Mouse (Mus musculus) left cerebral cortex, postnatal 10 days (tissue): ENCODE data around the gene Nit1. TPM values are rescaled to one million over a fixed set of nuclear protein-coding genes. Genes with fewer than 3 reads are reported as not detected.
"Not testable (repeated sequence)": the region's sequence is repeated elsewhere in the genome, so short reads cannot be mapped to it uniquely, and the experiment has no call there.

ENCODE experiments used
- DNase-seq, 2 experiments: peaks; one replicate each; pipeline ENCODE4 v3.0.0; 2021 to 2022; ENCODE audit warnings: low spot score in 2 of 2, mixed read lengths in 1 of 2; ENCODE audit errors: extremely low spot score in 1 of 2
- intact Hi-C: fragments of 180-260 bp; cut with DNase I; formaldehyde crosslinking; loops from one replicate; pipeline ENCODE4 v1.15.1; 2025
- total RNA-seq, 2 experiments: library from RNA; stranded (reverse); gene quantifications; 2 replicates each; pipeline ENCODE4 v1.2.3; 2021

The Nit1 gene
- total RNA-seq, 2 experiments from 2014 or later, result 38.5 to 41.0 TPM

DNA sequence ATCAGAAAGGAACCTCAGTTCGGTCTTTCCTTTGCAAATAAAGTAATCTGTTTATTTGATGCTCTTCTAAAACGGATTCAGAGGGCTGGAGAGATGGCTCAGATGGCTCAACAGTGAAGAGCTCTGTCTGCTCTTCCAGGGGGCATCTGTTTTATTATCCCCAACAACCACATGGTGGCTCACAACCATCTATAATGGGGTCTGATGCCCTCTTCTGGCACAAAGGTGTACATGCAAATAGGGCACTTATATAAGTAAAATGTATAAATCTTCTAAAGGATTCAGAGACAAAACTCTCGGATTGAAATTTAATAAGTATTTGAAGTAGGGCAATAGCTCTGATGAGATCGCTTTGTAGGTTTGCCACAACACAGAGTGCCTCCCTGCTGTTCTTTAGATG lies 13.0 kb upstream of the Nit1 start:
- DNase-seq, result no peak
- intact Hi-C loops, result loop anchor here (5.0 kb wide), 1 partner anchor 36 kb away; no protein-coding TSS in a partner anchor

DNA sequence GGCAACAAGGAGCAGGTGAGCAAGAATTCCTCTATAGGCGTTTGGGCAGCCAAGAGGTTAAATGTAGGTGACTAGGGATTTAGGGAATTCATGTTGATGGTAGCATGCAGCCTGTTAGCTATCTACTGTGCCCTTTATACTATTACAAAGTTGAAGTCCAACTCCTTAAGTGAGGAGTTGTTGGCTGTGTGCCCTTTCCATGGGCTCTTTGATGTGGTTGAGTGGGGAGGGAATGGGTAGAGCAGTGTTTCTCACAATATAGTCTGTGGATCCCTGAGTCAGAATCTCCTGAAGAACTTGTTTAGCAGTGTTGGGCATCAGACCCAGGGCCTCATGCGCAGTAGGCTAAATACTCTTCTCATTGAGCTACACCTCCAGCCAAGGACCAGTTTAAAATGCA lies 11.4 kb upstream of the Nit1 start:
- intact Hi-C loops, result loop anchor here (5.0 kb wide), 1 partner anchor 35 kb away; no protein-coding TSS in a partner anchor
- DNase-seq, result no peak

DNA sequence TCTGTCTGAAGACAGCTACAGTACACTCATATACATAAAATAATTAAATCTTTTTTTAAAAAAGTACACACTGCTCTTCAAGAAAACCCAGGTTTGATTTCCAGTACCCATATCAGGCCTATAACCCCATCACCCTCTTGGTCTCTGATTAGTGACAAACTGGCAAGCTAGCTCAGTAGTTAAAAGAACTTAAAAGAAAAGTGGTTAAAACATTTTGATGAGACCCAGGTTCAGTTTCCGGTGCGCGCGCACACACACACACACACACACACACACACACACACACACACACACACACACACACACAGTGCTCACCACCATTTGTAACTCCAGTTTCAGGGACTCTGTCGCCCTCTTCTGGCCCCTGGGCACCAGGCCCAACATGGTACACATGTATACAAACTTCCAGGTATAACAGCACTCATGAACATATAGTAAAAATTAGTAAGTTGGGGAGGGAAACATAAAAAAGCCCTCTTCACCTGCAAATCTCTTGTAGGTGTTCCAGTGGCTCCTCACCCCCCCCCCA lies 10.4 kb upstream of the Nit1 start:
- no peak for DNase-seq
- intact Hi-C loops, result loop anchor here (5.0 kb wide), 1 partner anchor 34 kb away; no protein-coding TSS in a partner anchor

DNA sequence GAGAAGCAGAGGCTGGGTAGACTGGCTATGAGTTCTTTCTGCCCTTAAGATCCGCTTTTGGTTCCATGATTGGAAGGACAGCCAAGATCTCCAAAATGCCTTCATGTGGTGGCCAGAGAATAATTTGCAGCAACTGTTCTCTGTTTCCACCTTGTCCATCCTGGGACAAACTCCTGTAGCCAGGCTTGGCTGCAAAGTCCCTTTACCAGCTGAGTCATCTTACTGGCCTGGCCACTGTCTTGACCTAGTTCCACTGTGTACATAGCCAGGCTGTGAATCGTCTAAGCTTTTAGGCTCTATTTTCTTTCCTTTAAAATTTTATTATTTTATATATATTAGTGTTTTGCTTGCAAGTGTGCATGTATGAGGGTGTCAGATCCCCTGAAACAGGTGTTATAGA lies 3.8 kb upstream of the Nit1 start:
- intact Hi-C loops, result no loop called here
- no peak for DNase-seq

DNA sequence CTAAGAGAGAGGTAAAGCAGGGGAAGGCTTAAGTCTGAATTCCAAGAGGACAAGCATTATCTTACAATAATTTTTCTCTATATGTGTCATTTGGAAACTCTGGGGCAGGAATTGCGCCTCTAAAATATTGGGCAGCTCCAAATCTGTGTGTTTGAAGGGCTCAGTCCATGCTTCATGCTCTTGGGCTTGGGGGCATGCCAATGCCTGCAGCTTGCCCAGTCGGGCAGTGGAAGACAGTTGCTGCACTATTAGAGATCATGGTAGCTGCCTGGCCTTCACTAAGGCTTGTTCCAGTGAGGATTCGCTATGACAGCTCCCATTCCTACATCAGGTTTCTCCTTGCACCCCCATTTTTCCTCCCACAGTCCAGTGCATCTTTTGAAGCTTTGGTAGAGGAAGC lies 3.2 kb upstream of the Nit1 start:
- intact Hi-C loops, result no loop called here
- no peak for DNase-seq

DNA sequence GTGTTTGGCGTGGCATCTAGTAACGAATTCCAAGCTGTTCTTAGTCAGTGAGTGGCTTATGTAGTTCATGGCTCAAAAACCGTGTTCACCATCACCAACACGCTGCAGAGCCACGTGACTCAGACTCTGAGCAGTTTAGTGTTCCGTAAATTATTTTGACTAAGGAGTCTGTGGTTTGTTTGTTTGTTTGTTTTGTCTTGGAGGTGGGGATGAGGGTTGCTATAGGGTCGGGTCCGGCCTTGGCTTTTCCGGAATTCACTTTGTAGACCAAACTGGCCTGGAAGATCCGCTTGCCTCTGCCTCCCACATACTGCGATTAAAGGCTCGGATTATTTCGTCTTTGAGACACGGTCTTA lies 627 bp upstream of the Nit1 start:
- DNase-seq, result no peak
- intact Hi-C loops, result no loop called here

DNA sequence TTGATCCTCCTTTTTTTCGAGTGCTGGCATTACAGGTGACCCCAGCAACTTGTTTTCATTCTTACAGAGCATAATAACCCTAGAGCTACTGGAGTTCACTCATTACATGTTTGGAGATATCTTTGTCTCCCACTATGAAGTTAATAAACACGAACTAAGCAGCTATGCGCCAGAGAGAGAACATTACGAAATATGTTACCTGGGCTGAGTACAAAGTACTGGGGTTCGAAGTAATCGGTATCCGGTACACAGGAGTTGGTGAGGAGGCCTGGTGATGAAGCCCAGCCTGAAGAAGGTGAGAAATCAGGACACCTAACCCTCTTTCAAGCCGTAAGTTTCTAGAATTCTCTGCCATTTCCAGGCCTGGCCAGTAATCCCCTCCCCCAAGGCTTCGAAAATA lies 731 bp downstream of the Nit1 start:
- intact Hi-C loops, result no loop called here
- DNase-seq, result no peak

DNA sequence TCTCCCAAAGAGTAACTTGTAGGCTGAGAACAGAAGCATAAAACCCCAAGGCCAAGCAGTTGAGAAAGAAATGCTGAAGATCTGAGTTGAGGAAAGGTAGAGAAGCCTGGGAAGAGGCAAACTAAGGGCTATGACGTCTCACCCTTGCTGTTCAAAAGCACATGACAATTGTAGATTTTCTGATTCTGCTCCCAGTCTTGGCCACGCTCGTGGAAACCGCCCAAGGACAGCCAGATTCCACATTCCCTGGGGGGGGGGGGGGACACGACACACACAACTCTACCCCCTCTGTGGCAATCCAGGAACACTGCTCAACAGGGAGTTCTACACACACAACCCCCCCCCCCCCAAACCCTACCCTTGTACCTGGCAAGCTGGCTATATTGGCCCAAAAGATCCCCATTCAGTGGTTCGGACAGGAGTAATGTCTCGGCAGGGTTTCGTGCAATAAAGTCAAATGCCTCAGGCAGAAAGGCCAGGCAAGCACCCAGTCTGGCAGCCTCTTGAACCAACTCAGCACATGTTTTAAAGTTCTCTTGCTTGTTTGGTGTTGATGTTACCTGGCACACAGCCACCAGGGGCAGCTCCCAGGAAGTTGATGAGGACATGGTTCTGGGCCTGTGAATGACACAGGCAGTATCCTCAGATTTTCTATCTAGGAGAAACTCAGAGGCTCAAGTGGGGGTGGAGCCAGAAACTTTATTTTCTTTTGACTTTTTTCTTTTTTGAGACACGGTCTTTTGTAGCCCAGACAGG lies 1.3 kb downstream of the Nit1 start:
- peak in 1 of 2 experiments; percentile 58 for DNase-seq
- intact Hi-C loops, result no loop called here

DNA sequence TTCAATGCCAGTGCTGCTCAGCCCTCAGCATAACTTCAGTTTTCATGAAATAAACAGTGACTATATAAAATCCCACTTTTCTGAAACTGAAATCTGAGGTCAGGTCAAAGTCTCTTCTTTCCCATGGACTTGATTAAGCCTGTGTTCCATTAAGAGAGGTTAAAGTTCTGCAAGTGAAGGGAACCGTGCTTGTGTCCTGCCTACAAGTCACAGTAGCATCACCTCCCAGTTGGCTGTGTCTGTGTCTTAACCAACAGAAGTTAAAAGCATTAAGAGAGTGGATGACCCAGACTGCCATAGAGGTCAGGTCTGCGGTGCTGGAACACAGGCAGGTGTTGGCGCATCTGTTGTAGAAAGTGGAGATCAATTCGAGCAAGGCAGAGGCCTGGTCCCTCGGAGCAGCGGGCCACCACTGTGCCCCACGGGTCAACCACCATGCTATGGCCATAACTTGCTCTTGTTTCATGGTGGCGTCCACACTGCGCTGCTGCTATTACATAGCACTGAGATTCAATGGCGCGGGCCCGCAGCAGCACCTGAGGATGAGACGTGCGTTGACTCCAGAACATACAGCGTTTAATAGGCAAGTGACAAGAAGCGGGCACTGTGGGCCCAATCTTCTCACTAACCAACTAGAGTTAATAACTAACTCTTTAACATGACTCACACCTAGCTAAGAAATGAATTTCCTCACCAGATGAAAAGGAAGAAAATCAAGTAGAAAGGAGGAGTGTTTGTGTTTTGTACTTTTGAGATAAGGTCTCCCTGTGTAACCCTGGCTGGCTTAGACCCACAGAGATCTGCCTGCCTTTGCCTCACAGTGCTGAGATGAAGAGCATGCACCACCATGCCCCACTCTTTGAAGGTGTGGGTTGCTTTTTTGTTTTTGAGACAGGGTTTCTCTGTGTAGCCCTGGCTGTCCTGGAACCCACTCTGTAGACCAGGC lies 2.9 kb downstream of the Nit1 start:
- DNase-seq, result no peak
- intact Hi-C loops, result no loop called here

DNA sequence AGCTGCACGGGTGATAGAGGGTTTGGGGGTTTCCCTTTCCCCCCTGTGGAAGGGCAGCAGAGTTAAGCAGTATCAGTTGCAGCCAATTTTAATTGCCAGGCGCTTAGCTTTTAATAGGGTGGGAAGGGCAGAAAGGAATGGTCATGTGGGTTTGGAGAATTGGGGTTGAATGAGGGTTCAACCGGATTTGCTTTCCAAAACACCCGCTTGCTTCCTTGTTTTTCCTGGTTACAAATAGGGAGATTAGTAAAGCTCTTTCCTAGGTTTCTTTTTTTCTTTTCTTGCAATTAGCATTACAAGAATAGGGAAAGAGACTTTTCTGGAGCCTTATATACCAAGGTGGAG lies 15.3 kb downstream of the Nit1 start:
- no peak for DNase-seq
- intact Hi-C loops, result no loop called here

DNA sequence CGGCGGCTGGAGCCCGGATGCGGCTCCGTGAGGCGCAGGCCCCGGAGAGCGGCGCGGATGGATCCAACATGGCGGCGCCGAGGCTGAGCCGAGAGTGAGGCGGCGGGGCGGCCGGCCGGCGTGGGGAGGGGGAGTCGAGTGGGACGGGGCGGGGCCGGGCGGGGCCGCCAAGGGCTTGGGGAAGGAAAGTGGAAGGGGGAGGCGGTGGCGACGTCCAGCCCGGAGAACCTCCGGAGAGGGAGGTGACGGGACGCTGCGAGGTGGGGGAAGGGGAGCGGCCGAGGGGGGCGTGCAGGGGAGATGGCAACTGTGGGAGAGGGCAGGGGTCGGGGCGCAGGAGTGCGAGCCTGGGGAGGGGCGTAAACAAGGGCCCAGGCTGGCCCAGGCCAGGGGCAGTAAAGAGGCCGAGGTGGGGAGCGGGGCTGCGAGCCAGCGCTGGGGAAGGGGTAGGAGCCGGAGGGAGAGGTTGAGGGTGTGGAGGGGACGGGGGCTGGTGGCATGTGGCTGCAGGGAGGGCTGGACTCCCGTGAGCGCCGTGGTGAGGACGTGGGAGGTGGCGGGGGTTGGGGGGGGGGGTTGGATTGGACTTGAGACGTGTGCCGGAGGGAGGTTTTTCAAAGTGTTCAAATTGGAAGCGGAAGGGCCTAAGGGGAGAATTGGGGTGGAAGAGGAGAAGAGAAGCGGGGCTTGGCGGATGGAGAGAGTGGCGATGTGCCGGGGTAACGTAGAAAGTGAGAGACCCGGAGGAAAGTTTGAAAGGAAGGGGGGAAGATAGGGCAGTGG lies 15.8 kb downstream of the Nit1 start:
- peak; percentile 33 to 91 for DNase-seq
- intact Hi-C loops, result loop anchor here (2.0 kb wide), 1 partner anchor 35 kb away; the partner anchor contains the start of gene Ufc1

DNA sequence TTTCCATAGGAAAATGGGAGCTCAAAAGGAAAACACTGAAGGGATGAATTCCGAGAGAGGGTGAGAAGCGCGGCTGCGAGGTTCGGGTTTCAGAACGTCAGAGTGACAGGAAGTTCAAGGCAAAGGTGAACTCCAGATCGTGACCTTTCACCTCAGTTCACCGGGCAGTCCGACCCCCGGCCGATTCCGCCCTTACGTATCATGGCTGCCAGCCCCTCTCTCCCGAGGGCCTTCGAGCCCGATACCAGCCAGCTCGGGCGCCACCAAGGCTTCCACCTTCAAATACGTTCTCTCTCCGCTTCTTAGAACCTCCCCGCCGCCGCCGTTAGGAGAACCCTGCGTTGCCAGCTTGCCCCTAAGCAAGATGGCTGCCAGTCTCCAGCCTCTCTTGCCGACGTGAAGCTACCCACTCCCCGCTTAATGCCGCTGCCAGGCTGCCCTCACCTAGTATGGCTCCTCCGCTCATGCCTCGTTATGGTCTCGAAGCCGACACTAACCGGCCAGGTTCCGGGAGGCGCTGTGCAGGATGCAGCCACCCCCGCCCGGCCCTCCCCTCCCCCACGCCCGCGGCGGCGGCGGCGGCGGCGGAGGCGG lies 16.5 kb downstream of the Nit1 start, which contains the start of gene Dedd:
Gene Dedd (plus strand): TSS at position 307 of the 594 bp plus-strand sequence.
- peak; percentile 95 for DNase-seq
- intact Hi-C loops, result loop anchor here (2.0 kb wide), 1 partner anchor 34 kb away; the partner anchor contains the start of gene Ufc1

DNA sequence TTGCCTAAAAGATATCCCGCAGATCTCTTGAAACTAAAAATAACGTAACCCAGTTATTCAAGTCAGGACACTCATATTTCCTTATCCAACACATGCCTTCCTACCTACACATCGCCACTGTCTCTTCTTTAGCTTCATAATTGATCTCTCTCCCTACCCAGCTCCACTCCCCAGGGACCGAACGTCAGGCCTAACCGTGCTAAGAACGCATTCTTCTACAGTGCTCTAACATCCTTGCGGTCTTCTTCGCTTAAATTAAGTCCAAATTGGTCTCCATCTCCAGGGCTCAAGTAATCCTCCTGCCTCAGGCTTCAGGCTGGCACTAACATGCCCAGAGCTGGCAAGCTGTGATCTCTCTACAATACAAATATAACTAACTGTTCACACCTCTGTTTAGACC lies 17.2 kb downstream of the Nit1 start:
- no peak for DNase-seq
- intact Hi-C loops, result loop anchor here (2.0 kb wide), 1 partner anchor 33 kb away; the partner anchor contains the start of gene Ufc1

DNA sequence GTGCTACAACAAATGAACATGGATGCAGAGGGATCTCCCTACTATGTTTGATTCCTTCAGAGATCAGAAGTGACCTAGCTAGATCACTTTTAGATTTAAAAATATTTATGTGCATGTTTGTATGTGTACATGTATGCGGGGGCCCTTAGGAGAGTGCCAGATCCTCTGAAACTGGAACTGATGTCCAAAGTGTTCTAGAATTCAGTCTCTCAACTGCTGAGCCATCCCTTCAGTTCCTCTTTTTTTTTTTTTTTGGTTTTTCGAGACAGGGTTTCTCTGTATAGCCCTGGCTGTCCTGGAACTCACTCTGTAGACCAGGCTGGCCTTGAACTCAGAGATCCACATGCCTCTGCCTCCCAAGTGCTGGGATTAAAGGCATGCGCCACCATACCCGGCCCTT lies 18.9 kb downstream of the Nit1 start:
- DNase-seq, intact Hi-C loops: not testable (repeated sequence)

DNA sequence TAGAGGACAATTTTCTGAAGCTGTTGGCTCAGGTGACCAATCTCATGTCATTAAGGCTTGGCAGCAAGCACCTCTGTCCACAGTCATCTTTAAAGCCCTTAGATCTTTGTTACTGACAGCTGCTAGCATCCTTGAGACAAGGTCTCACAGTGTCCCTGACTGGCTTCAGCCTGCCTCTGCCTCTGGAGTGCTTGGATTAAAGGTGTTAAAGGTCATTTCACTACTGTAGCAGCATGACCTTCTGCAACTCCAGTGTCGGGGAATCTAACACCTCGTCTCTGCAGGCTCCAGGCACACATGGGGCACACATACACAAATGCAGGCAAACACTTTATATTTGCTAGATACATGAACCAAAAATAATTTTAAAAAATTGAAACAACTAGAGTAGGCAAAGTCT lies 19.9 kb downstream of the Nit1 start:
- DNase-seq, result no peak
- intact Hi-C loops, result no loop called here

DNA sequence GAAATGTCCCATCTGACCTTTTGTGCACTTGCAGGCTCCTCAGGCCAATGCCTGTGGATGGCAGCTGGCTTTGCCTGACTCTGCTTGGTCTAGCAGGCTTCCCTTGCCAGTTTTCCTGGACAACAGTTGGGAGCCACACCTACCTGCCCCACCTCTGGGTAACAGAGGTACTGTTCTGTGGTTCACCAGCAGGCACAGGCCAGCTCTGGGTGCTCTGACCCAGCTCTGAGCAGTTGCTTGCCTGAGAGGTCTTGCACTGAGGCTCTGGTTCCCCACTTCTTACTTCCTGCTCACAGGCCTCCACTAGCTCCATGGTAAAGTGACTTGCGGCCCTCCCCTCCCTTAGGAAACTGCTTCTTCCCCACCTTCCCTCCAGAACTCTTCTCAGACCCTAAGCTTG lies 23.4 kb downstream of the Nit1 start:
- DNase-seq, result no peak
- intact Hi-C loops, result loop anchor here (5.0 kb wide), 1 partner anchor 35 kb away; no protein-coding TSS in a partner anchor

DNA sequence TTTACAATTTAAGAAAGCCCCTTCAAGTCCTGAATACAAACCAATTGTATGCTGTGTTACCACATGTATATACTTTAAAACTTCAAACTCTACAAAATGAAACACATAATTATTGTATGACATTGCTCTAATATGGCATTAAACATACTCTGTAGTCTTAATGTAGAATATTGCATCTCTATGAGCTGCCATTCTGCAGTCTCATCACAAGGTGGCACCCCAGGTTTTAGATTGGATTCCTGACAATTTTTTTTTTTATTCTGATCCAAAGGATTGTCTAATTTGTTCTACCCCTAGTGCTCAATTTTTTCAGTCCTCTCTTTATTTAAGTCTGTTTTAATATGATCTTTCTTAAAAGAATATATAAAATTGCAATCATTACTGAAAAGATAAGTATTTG lies 24.0 kb downstream of the Nit1 start:
- DNase-seq, result no peak
- intact Hi-C loops, result loop anchor here (5.0 kb wide), 1 partner anchor 36 kb away; no protein-coding TSS in a partner anchor

DNA sequence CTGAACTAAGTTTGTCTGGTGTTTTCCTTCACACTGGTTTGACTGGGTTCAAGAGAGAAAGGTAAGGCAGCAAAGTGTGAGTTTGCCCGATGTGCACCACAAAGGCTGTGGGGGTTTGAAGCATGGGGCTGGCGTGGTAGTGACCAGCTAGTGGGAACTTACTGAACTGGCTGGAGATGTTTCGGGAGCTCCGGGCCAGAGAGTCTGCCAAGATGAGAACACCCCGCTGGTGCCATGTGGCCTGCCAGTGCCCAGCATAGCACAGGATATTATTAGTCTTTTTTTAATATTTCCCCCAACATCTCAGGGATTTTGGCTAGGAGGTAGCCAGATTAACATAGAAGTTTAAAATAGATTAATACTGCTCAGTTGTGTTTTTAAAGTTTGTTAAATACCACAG lies 25.3 kb downstream of the Nit1 start:
- no peak for DNase-seq
- intact Hi-C loops, result loop anchor here (5.0 kb wide), 1 partner anchor 37 kb away; no protein-coding TSS in a partner anchor
